Mouse (Mus musculus) forebrain, embryonic 14.5 days (tissue): ENCODE measurements around the gene Dgki. TPM values are rescaled to one million over a fixed set of nuclear protein-coding genes. Genes with fewer than 3 reads are reported as not detected.
A peak's percentile ranks its signal among the peaks of the same experiment; 100 is the strongest.

Experiments used
- ATAC-seq: fragments of 200-750 bp; cut with Nextera tagmentation; 2 replicates; pipeline ENCODE4 v1.8.0; 2017; ENCODE audit warnings: mild to moderate bottlenecking, moderate library complexity
- DNase-seq: peaks from one replicate; pipeline ENCODE4 v3.0.0-alpha.2; 2015; ENCODE audit warnings: low spot score
- H3K27ac ChIP-seq: fragments of 300-500 bp; sonication (generic); 2 replicates; pipeline ENCODE4 v1.5.1; 2014; ENCODE audit warnings: low read depth, mild to moderate bottlenecking, control low read depth, low read length, moderate library complexity
- H3K27me3 ChIP-seq: fragments of 300-500 bp; sonication (generic); replicated peaks from 2 replicates; pipeline ENCODE4 v1.6.1; 2014; ENCODE audit warnings: low read length, control low read depth, mixed read lengths; ENCODE audit not compliant: control insufficient read depth, insufficient read depth
- H3K36me3 ChIP-seq: fragments of 300-500 bp; sonication (generic); 2 replicates; pipeline ENCODE4 v1.6.1; 2014; ENCODE audit warnings: low read length, control low read depth; ENCODE audit not compliant: control insufficient read depth, insufficient read depth
- H3K4me1 ChIP-seq: fragments of 300-500 bp; sonication (generic); 2 replicates; pipeline ENCODE4 v1.6.1; 2014; ENCODE audit warnings: antibody characterized with exemption, low read length, control low read depth; ENCODE audit not compliant: control insufficient read depth, insufficient read depth
- H3K4me2 ChIP-seq: fragments of 300-500 bp; sonication (generic); 2 replicates; pipeline ENCODE4 v1.6.1; 2014; ENCODE audit warnings: mild to moderate bottlenecking, control low read depth, low read length
- H3K4me3 ChIP-seq: fragments of 300-500 bp; sonication (generic); 2 replicates; pipeline ENCODE4 v1.5.1; 2014; ENCODE audit warnings: low read depth, low read length, control low read depth
- H3K9ac ChIP-seq: fragments of 300-500 bp; sonication (generic); 2 replicates; pipeline ENCODE4 v1.6.1; 2014; ENCODE audit warnings: mild to moderate bottlenecking, low read length, control low read depth, moderate library complexity
- H3K9me3 ChIP-seq: fragments of 300-500 bp; sonication (generic); replicated peaks from 2 replicates; pipeline ENCODE4 v1.6.1; 2016; ENCODE audit warnings: low read length, control low read depth, mixed read lengths; ENCODE audit not compliant: control insufficient read depth
- WGBS: fragments of 180-500 bp; shearing (Covaris S2); extraction: QIAGEN DNeasy Blood & Tissue Kit; methylation state at CpG from one replicate; pipeline ENCODE4 v1.1.7; 2014; 5-methylcytosine and 5-hydroxymethylcytosine counted together
- polyA plus RNA-seq: library from polyadenylated mRNA; unstranded; fragments of >200 nt; fragmentation: Nextera tagmentation; extraction: Ambion mirVana; gene quantifications from 2 replicates; pipeline ENCODE4 v1.2.1, GENCODE M21; 2014

The Dgki gene
- polyA plus RNA-seq, 1 experiment from 2014 or later: 3.8 TPM

- peak; percentile 23 for DNase-seq
- 90% methylated on average over 4 of the region's 4 CpGs for WGBS
- ATAC-seq: no peak
- no peak overlapping the region for H3K4me3 ChIP-seq
- H3K9me3 ChIP-seq: no peaks in the 10 kb centered on the region
- no peak overlapping the region for H3K27ac ChIP-seq
- H3K36me3 ChIP-seq: no peaks in the 10 kb centered on the region
- no peaks in the 10 kb centered on the region for H3K4me1 ChIP-seq
- H3K27me3 ChIP-seq: no peaks in the 10 kb centered on the region
- H3K4me2 ChIP-seq: no peak overlapping the region
- H3K9ac ChIP-seq: no peak overlapping the region
Measured at GRCm38 (mm10) chr6:36955293-36955692, 344.7 kb downstream of the Dgki start.

DNA sequence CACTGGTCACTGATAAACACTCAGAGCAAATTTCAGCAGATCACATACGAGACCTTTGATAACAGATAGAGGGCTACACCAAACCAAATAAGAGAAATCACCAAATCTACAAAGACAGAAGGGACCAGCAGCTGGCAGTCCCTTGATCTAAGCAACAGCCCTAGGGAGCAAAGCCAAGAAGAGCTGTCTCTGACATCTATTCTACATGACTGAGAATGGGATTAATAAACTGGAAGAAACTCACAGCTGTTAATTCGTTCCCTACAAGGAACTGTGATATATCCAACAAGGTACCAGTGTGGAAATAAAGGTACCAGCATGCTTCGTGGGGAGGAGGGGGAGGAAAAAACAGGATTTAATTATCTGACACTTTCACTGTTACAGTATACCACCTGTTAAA lies 349.3 kb downstream of the Dgki start:
- Histone ChIP-seq H3K9ac (no peak overlapping the region), H3K27me3 (no peaks in the 10 kb centered on the region), H3K4me2 (no peak overlapping the region), H3K9me3 (no peaks in the 10 kb centered on the region), H3K36me3 (no peaks in the 10 kb centered on the region), H3K27ac (no peak overlapping the region), H3K4me3 (no peak overlapping the region), H3K4me1 (no peaks in the 10 kb centered on the region)
- ATAC-seq: peak; percentile 55; the same call in 1 of the 2 replicates
- DNase-seq: peak; percentile 71
- WGBS: 60% methylated on average over 3 of the region's 3 CpGs

- Histone ChIP-seq H3K9ac (no peak overlapping the region), H3K4me2 (no peak overlapping the region), H3K36me3 (no peaks in the 10 kb centered on the region), H3K27me3 (no peaks in the 10 kb centered on the region), H3K4me3 (no peak overlapping the region), H3K9me3 (no peaks in the 10 kb centered on the region), H3K27ac (no peak overlapping the region), H3K4me1 (no peaks in the 10 kb centered on the region)
- WGBS: 59% methylated on average over 5 of the region's 5 CpGs
- ATAC-seq (peak; percentile 40; the same call in 1 of the 2 replicates), DNase-seq (peak; percentile 25)
Measured at GRCm38 (mm10) chr6:36947861-36948260, 352.1 kb downstream of the Dgki start.

GRCm38 (mm10) chr6:36937527-36937926 lies 362.5 kb downstream of the Dgki start:
- Histone ChIP-seq H3K27ac (no peak overlapping the region), H3K4me3 (no peak overlapping the region), H3K4me1 (no peaks in the 10 kb centered on the region), H3K36me3 (no peaks in the 10 kb centered on the region), H3K4me2 (no peak overlapping the region), H3K27me3 (no peaks in the 10 kb centered on the region), H3K9ac (no peak overlapping the region), H3K9me3 (no peaks in the 10 kb centered on the region)
- DNase-seq: no peak
- WGBS: 87% methylated on average over 2 of the region's 2 CpGs
- ATAC-seq: no peak

GRCm38 (mm10) chr6:36936816-36937215 lies 363.2 kb downstream of the Dgki start:
- DNase-seq: no peak
- H3K4me3 ChIP-seq: no peak overlapping the region
- no peak overlapping the region for H3K9ac ChIP-seq
- no peak for ATAC-seq
- H3K4me2 ChIP-seq: no peak overlapping the region
- no peaks in the 10 kb centered on the region for H3K4me1 ChIP-seq
- no peaks in the 10 kb centered on the region for H3K9me3 ChIP-seq
- H3K36me3 ChIP-seq: no peaks in the 10 kb centered on the region
- no peak overlapping the region for H3K27ac ChIP-seq
- H3K27me3 ChIP-seq: no peaks in the 10 kb centered on the region
- WGBS: 88% methylated on average over 4 of the region's 4 CpGs

DNA sequence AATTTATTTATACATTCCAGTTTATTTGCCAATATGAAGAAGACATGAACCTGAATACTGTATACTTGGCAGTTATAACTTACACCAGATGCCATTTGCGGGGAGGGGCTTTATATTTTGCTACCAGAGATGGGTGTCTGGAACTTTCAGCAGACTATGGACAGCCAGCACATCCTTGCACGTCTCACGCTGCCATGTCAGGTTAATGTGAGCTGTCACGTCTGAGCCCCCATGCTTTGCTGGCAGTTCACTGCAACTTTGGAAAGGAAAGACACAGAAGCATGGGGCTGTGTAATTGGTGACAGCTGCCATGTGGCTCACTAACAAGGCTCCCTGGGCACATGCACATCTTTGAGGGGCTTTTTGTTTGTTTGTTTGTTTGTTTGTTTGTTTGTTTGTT lies 368.5 kb downstream of the Dgki start:
- H3K27ac ChIP-seq: no peak overlapping the region
- no peaks in the 10 kb centered on the region for H3K36me3 ChIP-seq
- DNase-seq (peak; percentile 93), ATAC-seq (peak; percentile 91)
- no peak overlapping the region for H3K9ac ChIP-seq
- H3K4me3 ChIP-seq: no peak overlapping the region
- H3K27me3 ChIP-seq: no peaks in the 10 kb centered on the region
- 58% methylated on average over 4 of the region's 4 CpGs for WGBS
- no peaks in the 10 kb centered on the region for H3K9me3 ChIP-seq
- peaks cover 6% of the 10 kb centered on the region; the same call in 1 of the 2 replicates for H3K4me1 ChIP-seq
- no peak overlapping the region for H3K4me2 ChIP-seq

GRCm38 (mm10) chr6:36929781-36930180 lies 370.2 kb downstream of the Dgki start:
- peak; percentile 50; the same call in 1 of the 2 replicates for ATAC-seq
- H3K4me3 ChIP-seq: no peak overlapping the region
- peaks cover 6% of the 10 kb centered on the region; the same call in 1 of the 2 replicates for H3K4me1 ChIP-seq
- H3K9me3 ChIP-seq: no peaks in the 10 kb centered on the region
- no peaks in the 10 kb centered on the region for H3K36me3 ChIP-seq
- 28% methylated on average over 2 of the region's 2 CpGs for WGBS
- H3K9ac ChIP-seq: no peak overlapping the region
- DNase-seq: peak; percentile 51
- H3K4me2 ChIP-seq: no peak overlapping the region
- H3K27ac ChIP-seq: no peak overlapping the region
- H3K27me3 ChIP-seq: no peaks in the 10 kb centered on the region

DNA sequence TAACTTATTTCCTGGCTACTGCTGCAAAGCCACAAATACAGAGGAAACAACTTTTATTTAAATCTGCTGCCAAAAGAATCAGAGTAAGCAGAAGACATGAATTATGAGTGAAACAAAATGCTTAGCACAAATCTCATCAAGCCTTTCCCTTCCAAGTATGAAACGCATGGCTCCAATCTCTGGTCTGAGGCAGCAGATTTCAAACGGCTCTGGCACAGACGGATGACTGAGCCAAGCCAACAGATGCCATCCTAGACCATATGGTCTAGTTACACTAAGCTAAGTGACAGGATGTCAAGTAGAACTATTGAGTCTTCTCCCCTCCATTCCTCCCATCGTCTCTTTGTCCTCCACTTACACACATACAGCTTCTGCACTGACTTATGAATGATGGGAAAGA lies 373.5 kb downstream of the Dgki start:
- peak; percentile 87 for ATAC-seq
- Histone ChIP-seq H3K4me3 (no peak overlapping the region), H3K27me3 (no peaks in the 10 kb centered on the region), H3K9me3 (no peaks in the 10 kb centered on the region), H3K4me2 (no peak overlapping the region), H3K9ac (no peak overlapping the region), H3K4me1 (peaks cover 6% of the 10 kb centered on the region; the same call in 1 of the 2 replicates), H3K27ac (no peak overlapping the region; the same call in 1 of the 2 replicates), H3K36me3 (no peaks in the 10 kb centered on the region)
- peak; percentile 91 for DNase-seq
- 62% methylated on average over 4 of the region's 4 CpGs for WGBS

DNA sequence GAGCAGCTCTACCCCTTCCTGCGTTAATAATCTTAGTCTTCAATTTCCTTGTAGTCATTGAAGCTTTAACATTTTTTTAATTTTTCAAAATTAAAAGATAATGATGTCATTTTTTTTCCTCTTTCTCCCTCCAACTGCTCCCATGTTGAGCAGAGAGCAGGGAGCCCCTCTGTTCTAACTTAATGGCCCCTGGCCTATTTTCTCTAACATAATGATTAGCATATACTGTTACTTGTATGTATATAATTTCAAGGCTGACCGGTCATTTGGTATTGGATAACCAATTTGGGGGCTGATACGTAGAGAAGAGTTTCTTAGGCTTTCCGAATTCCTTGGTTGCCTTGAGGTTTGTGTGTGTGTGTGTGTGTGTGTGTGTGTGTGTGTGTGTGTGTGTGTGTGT lies 378.0 kb downstream of the Dgki start:
- Histone ChIP-seq H3K27me3 (no peaks in the 10 kb centered on the region), H3K9ac (no peak overlapping the region), H3K36me3 (no peaks in the 10 kb centered on the region), H3K9me3 (peaks cover 6% of the 10 kb centered on the region; the same call in 1 of the 2 replicates), H3K4me1 (no peaks in the 10 kb centered on the region; the same call in 1 of the 2 replicates), H3K27ac (no peak overlapping the region), H3K4me3 (no peak overlapping the region), H3K4me2 (no peak overlapping the region)
- DNase-seq: no peak
- ATAC-seq: no peak
- WGBS: 84% methylated on average over 4 of the region's 4 CpGs
